10 mouse cellular contexts compared by ENCODE assay signal in genomic region chr10:19691771-19692170, GRCm38 (mm10). TPM values are rescaled to one million over a fixed set of nuclear protein-coding genes. Genes with fewer than 3 reads are reported as not detected.
DNase-seq lines count a peak whose midpoint lies in the region; ATAC-seq and TF ChIP-seq lines count a peak whose summit lies in the region.
"Had no signal": no experiment of that assay in that cellular context is flagged by ENCODE, and none has a peak within 500 bp of the region (broad histone marks: within the 10 kb centered on the region; RNA-seq: fewer than 3 reads in every experiment).

No protein-coding gene starts in this region.

- TF ChIP-seq POLR2A in bone marrow macrophage, adult 2 months (IDR thresholded peaks at IDR 0.05; ENCODE audit: borderline replicate concordance, low read depth, low read length), result no peak
- no peak for TF ChIP-seq POLR2A in cerebellum, adult 2 months (IDR thresholded peaks at IDR 0.05; ENCODE audit: borderline replicate concordance, insufficient read depth, low read length)

- 0 out of 2 replicates have a peak overlapping the region, but pooled peaks have one; percentile 3 for H3K4me3 ChIP-seq in bone marrow macrophage, adult 2 months (ENCODE audit: insufficient read depth, low read length)
- no peak overlapping the region for H3K4me3 ChIP-seq in cerebellum, adult 2 months (replicated peaks; ENCODE audit: insufficient read depth, low read depth, low read length)
- H3K4me3 ChIP-seq: embryonic facial prominence, embryonic 15.5 days had no signal

- no peaks in the 10 kb centered on the region; the same call in 1 of the 2 replicates for H3K27me3 ChIP-seq in cerebellum, adult 2 months (ENCODE audit: control insufficient read depth, insufficient read depth, low read length)
- H3K27me3 ChIP-seq: embryonic facial prominence, embryonic 15.5 days had no signal

- peak; percentile 86 for ATAC-seq in monocyte, adult 5-6 weeks (replicated peaks; ENCODE audit: insufficient number of reproducible peaks, low FRiP score, low TSS enrichment, poor library complexity, severe bottlenecking)

- H3K4me1 ChIP-seq in bone marrow macrophage, adult 2 months (ENCODE audit: control insufficient read depth, insufficient read depth, low read length), result peaks cover 21% of the 10 kb centered on the region
- H3K4me1 ChIP-seq in cerebellum, adult 2 months (ENCODE audit: control insufficient read depth, insufficient read depth, low read length), result no peaks in the 10 kb centered on the region
- H3K4me1 ChIP-seq: embryonic facial prominence, embryonic 15.5 days had no signal

- TF ChIP-seq CTCF in bone marrow macrophage, adult 2 months (IDR thresholded peaks at IDR 0.05; ENCODE audit: low read depth, low read length), result no peak
- no peak for TF ChIP-seq CTCF in cerebellum, adult 2 months (IDR thresholded peaks at IDR 0.05; ENCODE audit: borderline replicate concordance, insufficient read depth, low read depth, low read length)

- H3K27ac ChIP-seq in bone marrow macrophage, adult 2 months (ENCODE audit: insufficient read depth, low read depth, low read length), result peak overlapping the region; percentile 87
- H3K27ac ChIP-seq in cerebellum, adult 2 months (ENCODE audit: insufficient read depth, low read length), result no peak overlapping the region
- H3K27ac ChIP-seq: embryonic facial prominence, embryonic 15.5 days; liver, embryonic 14.5 days had no signal

- DNase-seq in adrenal gland, postnatal 14 days, result peak; percentile 14
- no peak for DNase-seq in adrenal gland, postnatal 10 days
- DNase-seq in kidney, postnatal 14 days, result peak; percentile 7
- DNase-seq in cerebellum, adult 2 months, result no peak
- DNase-seq in cerebellum, postnatal 4 days (ENCODE audit: low spot score in 2 of 2), result no peak
- no peak for DNase-seq in adrenal gland, adult 18-20 months (ENCODE audit: low spot score in 2 of 2)

- WGBS in cerebellum, adult 2 months, result 82% methylated on average over 13 of the region's 13 CpGs

RNA-seq across cellular contexts. Expression of gene Il20ra, which starts 20.6 kb away (rescaled TPM):
- total RNA-seq in adrenal gland, postnatal 14 days (2021), result 4.0 and 4.4 TPM in 2 replicates
- total RNA-seq in adrenal gland, postnatal 10 days (2021), result 1 to 10 TPM; 2.8 to 3.3 TPM
- not detected in 2 replicates for polyA plus RNA-seq in bone marrow macrophage, adult 2 months (2012; ENCODE audit: insufficient read depth, insufficient read length, missing spikeins)
- total RNA-seq in monocyte, adult 5-6 weeks (2017), result 0.49 to 1.3 TPM in 2 of 3 replicates, not detected in the other
- polyA plus RNA-seq in cerebellum, adult 2 months (2012; rRNA removed), result 0.16 and 0.36 TPM in 2 replicates
- 1 to 10 TPM; 3.3 to 3.9 TPM for total RNA-seq in adrenal gland, adult 18-20 months (2021)

Comparison
In these comparisons a context has a peak if more than half of its experiments do, and no peak if none do; other contexts are left out.
1. DNase-seq: peak in adrenal gland, postnatal 14 days (single experiment) and kidney, postnatal 14 days (single experiment); none in adrenal gland, postnatal 10 days (single experiment), cerebellum, adult 2 months (0 of 2), cerebellum, postnatal 4 days (0 of 2) and adrenal gland, adult 18-20 months (0 of 2).